Mouse (Mus musculus) mesoderm, embryonic 11.5 days (tissue): ENCODE measurements around the gene Fam186b.
A peak's percentile ranks its signal among the peaks of the same experiment; 100 is the strongest.

Source experiments
- DNase-seq: peaks from one replicate; pipeline ENCODE4 v3.0.0-alpha.2; 2012; ENCODE audit warnings: low read depth, low spot score

Fam186b gene

DNA sequence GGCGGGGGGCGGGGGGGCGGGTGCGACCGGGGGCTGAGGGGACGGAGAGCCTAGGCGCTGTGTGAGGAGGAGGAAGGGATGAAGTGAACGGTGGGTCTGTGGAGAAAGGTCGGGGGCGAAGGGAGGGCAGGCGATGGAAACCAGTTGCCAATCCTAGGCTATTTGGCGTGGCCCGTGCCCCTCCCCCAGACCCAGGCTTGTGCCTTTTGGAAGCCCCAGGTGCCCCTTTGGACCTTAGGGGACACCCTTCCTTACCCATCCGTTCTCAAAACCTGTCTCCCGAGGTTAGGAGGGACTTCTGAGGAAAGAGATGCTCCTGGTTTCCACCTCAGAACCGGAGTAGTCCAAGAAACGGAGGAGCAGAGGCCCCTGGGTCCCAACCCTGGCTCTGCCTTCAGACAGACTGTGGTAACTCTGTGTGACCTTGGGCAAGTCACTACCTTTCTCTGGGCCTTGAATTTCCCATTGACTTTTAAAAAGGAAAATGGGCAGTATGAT lies at the start of gene Fam186b:
Fam186b (minus strand) TSS at position 405 of the 498 bp plus-strand sequence.
- peak; percentile 31 for DNase-seq

DNA sequence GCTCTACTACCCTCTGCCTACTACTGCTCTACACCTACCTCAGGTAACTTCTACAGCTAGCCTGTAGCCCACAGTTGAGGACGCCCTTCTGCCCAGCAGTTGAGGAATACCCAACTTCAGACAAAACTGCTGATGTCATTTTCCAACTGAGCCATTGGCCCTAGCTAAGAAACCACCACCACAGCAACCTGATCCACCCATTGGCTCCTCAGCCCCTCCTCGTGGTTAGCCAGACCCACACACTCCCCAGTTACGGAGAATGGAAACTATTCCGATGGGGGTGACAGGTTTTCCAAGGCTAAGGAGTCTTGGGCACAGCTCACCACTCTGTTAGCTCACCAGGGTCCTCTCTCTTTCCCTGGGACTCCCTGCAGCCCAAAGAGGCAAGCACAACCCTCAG lies 49.3 kb upstream of the Fam186b start:
- DNase-seq, result no peak

DNA sequence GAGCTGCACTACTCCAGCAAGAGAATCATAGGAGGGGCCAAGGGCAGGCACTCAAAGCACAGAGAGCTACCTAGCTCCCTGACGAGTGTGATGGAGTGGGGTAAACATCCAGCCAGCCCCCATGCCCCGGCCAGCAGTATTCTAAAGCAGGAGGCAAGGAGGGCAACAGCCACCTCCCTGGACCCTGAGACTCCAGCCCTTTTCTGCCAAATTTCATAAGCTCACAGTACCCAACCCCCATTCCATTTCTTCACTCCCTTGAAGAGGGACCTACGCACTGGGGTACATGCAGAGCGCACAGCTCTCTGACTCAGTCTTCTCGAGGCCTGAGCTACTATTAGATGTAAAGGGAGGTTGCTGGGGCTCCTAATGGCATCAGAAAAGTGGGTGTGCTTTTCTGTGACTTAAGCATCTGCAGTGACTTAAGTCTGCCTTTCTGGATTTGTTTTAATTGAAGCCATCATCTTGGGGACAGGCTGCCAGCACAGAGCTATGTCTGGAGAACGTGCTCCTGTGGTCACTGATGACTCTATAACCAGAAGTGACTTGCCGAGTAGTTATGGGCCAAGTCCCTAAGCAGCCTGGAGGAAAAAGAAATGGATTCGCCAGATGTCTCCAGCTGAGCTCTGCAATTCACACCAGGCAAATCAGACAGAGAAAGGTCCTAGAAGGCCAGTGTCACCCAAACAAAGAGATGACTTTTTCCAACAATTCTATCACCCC lies 48.6 kb upstream of the Fam186b start:
- DNase-seq, result no peak

DNA sequence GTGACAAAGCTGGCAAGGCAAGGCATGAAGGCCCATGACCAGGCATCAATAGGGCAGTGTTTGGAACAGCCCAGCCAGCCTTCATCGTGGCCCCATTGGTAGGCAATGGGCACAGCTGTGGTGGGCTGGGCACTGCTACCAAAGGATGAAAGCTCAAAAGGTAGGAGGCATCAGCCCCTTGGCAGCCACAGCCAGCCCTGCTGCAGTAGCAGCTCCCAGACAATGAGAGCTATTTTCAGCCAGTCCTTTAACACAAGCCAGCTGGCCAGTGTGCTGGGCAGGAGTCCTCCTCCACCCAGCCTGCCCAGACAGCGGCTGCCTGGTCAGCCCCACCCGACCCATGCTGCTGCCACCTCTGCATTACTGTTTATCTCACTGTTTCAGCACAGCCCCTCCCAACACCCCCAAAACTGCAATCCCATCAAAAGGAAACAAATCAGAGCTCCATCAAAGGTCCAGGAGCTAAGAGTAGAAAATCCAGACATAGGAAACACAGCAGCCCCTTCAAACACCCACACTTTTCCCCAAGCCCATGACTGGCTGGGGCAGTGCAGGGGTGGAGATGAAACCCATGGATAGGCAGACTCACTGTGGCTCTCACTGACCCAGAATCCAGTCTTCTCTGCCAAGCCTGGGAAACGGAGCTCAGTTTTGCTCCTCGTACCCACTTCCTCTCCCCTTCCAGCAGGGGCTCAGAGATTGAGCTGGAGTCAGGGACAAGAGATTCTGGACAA lies 47.9 kb upstream of the Fam186b start:
- no peak for DNase-seq

DNA sequence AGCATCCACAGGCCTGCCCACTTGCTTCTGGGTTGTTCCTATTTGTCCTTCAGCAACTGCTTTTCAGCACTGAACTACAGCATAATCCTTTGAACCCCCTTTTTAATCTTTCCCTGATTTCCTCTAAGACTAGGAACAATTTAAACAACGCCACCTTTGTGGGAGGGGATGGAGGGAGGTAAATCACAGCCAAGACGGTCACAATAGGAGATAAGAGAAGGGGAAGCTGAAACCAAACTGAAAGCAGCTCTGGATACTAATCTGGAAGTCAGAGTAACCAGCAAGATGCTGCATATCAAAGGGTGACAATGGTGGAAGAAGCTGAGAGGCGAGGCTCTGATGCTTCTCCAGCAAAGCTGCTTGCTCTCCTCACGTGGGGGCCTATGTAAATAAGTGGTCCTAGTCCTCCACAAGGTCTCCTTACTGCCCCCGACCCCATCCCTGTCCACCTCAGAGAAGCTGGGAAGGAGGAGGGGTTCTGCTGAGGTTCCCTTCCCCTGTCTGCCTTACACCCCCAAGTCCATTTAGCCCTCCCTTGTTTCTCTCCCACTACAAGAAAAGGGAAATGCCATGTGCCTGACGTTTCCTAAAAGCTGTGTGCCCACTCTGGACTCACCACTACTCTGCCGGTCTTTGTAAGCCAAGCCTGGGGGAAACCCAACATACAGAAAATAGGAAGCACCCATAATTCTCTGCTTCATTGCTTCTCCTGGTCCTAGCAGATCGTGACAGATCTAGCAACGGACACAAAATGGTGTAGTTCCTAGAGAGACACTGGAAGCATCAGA lies 46.7 kb upstream of the Fam186b start:
- no peak for DNase-seq

DNA sequence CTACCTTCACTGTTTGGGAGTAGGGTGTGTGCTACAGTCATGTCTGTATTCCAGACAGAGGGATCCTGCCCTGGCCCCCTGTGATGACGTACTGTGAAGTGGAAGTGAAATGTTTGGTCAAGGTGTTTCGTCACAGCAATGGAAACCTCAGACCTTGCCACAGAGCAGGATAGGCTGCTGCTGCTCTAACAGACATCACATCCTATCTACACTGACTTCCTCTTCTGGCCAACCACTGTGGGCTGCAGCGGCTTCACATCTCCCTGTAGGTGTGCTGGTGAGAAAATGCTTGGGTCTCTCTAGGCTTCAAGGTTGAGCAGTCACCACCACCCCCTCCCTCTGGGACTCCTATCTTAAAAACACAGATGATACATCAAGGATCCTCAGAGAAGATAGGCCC lies 45.4 kb upstream of the Fam186b start:
- no peak for DNase-seq

DNA sequence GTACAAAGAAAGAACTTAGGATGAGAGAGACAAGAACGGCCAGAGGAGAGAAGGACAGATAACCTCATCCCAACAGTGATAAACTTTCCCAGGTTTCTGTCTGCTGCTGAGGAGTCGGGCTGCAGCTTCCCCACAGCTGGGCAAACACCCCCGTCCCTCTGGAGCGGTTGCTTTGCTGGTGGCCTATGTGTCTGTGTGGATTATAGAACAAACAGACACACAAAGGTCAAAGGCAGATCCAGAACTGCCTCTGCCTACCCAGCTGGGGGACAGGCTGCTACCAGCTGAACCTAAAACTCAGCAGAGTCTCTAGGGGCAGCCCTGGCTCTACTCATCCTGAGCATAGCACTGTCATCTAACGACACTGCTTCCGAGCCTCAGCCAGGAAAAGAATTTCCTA lies 44.0 kb upstream of the Fam186b start:
- peak; percentile 13 for DNase-seq

DNA sequence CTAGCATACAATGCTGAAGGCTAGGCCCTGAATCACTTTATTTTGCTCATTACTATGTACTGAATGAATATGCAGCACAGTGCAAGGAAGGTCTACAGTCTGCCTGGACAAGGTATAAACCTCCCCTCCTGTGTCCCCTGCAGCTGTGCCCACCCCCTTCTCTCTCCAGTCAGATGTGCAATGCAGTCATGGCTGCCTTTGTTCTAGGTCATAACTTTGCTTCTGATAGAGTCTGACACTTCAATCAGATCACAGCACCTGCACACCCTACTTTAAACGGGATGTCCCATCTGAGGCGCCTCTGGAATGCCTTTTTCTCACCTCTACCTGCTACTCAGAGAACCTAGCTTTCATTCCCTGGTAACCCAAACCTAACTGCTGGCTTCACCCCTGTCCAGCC lies 43.2 kb upstream of the Fam186b start:
- no peak for DNase-seq

DNA sequence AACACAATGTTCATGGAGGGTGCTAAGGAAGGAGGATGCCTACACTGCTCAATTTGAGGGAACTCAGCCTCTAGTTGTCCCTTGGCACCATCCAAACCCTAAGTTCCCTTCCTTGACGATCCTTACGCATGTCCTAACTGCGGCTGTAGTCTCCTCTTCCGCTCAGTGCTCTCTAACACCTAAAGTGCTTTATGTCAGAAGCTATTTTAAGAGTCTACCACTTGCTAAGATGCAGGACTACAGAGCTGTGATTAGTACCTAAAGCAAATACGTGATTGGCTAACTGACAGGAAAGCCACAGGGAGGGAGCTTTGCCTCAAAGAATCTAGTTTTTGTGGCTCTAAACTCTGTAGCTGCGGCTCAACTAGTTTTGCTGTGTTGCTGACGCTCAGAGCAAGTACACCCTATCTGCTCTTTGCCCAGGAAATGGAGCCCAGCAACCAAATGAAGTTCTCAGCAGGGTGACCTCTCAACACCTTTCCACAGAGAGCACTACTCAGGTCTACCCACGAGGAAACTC lies 40.2 kb upstream of the Fam186b start:
- no peak for DNase-seq

DNA sequence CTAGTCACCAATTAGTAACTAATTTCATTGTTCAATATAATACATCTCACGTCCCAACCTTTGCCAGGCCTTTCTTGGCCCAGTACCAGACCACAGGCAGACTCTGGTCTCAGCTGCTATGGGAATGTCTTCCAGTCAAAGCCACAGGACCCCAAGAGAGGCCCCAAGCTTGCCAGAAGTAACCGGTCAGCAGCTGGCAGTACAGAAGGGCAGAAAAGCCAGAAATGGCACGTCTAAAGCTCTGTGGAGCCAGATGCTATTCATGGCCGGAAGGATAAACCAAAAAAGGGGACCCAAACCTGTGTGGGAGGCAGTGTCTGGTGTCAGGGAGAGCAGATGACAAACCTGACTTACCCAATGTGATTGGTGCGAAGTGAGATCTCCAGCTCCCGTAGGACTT lies 38.8 kb upstream of the Fam186b start:
- no peak for DNase-seq

DNA sequence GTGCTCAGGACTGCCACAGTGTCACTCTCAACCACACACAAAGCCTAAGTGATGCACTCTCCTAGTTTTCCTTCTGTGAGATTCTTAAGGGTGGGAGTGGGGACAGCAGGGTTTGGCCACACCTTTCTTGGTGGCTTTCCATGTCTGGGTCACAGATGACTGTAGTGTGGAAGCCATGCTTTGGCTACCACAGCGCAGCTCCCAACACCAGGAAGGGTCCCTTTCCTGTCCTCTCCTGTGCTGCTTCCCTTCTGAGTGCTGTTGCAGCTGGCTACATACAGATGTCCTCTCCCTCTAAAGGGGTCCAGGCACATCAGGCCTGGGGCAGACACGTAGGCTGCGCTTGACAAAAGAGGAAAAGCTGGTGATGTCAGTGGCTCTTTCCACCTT lies 38.0 kb upstream of the Fam186b start:
- no peak for DNase-seq

DNA sequence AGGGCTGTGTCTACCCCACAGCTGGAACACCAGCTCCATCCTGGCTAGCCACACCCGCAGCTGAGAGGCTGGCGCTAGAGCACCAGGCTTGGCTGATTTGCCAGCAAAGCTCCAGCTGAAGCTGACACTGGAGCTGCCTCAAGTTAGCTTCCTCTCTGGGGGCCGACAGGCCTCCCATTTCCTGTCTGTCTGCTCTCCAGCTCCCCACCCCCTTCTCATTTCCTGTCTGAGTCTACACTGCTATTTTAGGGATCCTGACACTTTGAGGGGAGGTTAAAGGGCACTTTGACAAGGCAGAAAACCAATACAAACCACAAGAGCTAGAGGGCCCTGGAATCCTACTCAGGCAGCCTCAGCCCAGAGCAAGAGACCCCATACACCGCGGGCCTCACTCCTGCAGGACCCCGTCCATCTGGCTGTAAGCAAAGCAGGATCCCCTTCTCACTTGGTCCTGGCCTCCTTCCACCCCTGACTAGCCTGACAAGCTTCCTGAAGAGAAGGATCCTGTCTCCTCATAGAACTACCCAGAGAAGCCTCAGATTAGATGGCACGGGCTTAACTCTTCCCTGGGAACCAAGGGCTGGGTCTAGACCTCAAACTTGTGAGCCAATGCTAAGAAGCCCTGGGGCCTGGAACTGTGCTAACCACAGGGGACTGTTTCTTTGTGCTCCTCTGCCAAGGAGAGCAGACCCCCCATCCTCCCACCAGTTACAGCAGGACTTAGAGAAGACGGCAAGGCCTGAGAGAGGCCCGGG lies 37.4 kb upstream of the Fam186b start:
- peak; percentile 89 for DNase-seq

DNA sequence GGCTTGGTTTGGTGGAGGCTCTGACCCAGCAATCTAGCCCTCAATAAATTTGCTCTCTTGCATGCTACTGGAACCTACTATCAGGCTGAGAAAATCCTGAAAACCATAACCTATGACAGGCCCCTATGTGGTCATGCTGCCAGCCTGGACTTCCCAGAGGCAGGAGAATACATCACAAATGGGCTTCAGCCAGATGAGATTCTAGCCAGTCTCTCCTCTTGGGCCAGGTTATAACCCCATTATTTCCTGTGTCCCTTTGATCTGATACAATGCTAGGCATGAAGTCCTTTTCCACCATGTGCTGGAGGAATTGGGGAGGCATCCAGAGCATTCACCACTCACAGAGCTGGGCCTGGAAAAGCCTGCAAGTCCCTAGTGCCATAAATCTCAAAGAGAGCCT lies 36.4 kb upstream of the Fam186b start:
- peak; percentile 14 for DNase-seq

DNA sequence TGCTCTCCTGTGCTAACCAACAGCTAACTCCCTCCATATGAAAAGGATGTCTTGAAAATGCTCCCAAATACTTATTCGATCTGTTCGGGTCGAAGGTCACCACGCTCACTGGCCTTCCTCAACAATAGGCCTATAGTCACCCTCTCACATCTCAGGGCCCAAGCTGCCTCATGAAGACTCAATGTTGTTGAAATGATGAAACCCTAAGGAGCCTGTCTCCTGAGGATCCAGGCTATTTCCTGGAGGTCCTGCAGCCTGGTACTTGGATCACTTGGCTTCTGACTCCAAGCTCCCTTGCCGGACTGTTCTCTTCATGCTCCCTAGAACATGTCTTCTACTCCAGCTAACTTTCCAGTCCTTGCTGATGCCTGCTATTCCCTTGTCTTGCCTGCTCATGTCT lies 35.7 kb upstream of the Fam186b start:
- DNase-seq, result no peak

DNA sequence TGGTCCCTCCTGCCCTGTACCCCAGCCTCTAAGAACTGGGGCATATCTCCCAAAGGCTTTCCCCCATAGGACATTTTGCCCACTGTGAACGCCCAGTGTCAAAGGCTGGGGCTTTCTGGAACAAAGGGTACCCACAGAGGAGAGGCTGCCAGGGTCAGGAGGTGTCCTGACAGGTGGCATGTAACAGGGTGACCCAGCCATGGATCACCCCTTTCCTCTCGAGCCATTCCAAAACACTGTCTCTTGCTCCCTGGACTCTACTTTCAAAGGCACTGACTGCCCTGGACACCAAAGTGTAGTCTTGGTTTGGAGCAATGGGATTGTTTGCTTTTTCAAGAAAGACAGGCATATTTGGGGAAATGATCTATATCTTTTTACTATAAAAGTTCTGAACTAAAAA lies 34.6 kb upstream of the Fam186b start:
- no peak for DNase-seq

DNA sequence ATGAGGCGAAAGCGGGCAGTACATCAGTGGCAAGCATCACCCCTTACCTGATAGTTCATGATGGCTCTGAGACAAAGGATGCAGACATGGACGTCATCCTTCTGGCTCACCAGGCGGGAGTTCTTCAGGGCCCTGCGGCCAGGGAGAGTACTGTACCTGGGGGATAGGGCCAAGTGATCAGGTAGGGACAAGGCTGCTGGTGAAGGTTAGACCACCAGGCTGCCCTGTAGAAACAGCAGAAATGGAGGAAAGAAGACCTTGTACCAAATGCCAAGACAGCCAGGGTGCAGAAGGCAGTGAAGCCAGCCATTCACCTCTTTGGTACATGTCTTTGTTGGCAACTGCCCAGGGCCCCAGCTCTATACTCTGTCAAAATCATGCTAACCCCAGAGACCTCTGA lies 32.3 kb upstream of the Fam186b start:
- DNase-seq, result no peak

DNA sequence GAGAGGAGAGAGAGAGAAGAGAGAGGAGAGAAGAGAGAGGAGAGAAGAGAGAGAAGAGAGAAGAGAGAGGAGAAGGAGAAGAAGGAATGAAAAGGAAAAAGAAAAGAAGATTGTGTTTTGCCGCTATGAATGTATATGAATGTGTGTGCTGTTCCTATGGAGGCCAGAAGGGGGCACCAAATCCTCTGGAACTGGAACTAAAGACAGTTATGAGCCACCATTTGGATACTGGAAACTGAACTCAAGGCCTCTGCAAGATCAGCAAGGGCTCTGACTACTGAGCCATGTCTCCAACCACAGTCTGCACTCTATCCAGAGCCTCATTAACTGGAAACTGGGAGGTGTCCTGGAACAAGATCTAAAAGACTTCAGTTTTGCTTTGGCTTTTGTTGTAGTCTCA lies 31.3 kb upstream of the Fam186b start:
- DNase-seq, result peak; percentile 49

DNA sequence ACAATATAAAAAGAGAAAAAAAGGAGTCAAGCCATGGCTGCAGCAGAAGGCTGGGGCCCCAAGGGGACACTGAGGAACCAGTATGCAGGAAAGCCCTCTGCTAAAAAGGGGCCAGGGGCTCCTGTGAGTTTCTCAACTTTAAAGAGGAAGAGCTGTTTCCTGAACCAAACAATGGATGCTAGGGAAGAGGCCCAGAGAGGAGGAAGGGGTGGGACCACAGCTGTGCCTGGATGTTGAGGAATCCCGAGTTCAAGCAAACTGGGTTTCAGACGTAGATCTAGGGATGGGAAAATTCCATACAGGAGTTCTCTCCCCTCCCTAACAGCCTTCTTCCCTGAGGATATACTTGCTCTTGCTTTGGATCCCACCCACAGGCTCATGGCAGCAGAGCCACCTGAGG lies 30.7 kb upstream of the Fam186b start:
- no peak for DNase-seq

DNA sequence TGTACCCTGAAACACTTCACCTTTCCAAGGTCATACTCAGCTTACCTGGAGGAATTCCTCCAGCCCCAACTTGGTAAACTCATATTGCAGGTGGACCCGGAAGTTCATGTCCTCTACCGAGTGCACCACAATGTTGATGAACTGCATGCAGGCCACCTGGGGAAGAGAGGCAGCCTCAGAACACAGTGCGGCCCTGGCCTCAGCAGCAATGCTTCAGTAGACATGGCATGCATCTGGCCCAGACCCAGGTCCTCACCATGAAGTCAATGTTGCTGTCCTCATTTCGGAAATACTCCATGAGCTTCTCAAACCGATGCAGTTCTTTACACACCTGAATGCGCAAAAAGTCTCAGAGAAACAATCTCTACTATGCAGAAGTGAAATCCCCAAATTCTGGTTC lies 29.9 kb upstream of the Fam186b start:
- no peak for DNase-seq

DNA sequence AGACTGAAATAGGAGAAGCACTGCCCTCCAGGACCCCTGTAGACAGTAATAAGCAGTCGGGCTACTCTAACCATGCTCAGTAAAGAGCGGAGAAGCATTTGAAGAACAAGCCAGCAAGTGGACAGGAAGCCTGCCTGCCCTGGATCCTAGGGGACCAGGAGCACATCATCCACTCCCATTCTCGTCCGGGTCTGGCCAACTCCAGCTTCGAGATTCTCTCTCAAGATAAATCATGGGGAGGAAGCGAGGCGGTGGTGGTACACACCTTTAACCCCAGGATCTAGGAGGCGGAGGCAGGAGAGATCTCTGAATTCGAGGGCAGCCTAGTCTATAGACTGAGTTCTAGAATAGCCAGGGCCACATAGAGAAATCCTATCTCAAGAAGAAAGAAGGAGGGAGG lies 28.5 kb upstream of the Fam186b start:
- no peak for DNase-seq

DNA sequence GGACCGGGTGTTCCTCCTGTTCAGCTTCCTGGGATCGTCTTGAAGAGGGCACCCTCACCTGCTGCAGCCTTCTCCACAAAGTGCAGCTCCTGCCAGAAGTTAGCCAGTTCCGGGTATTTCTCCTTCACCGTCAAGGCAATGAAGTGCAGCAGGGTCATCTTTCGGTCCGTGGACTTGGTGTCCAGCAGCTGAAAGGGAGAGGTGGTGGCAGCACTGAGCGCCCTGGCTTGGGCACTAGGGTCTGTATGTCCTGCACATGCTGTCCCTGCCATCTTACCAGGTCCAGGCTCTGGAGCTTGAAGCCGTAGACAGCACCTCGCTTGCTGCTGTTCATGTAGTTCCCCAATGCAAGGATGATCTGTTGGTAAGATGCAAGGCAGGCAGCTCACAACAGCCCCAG lies 25.3 kb upstream of the Fam186b start:
- no peak for DNase-seq
